Mouse (Mus musculus) lung, embryonic 16.5 days (tissue): Measurements from ENCODE around the gene Dtx1. TPM values are rescaled to one million over a fixed set of nuclear protein-coding genes. Genes with fewer than 3 reads are reported as not detected.
A peak's percentile ranks its signal among the peaks of the same experiment; 100 is the strongest.

Source experiments
- ATAC-seq: fragments of 200-750 bp; cut with Nextera tagmentation; 2 replicates; pipeline ENCODE4 v1.8.0; 2017; ENCODE audit warnings: low read depth, mild to moderate bottlenecking, moderate library complexity
- H3K27ac ChIP-seq: fragments of 300-500 bp; sonication (generic); 2 replicates; pipeline ENCODE4 v1.5.1; 2014; ENCODE audit warnings: mild to moderate bottlenecking, control low read depth, low read length
- H3K27me3 ChIP-seq: fragments of 300-500 bp; sonication (generic); 2 replicates; pipeline ENCODE4 v1.6.1; 2014; ENCODE audit warnings: low read depth, low read length, mixed read lengths; ENCODE audit not compliant: control insufficient read depth, insufficient read depth
- H3K36me3 ChIP-seq: fragments of 300-500 bp; sonication (generic); 2 replicates; pipeline ENCODE4 v1.6.1; 2014; ENCODE audit warnings: low read length; ENCODE audit not compliant: control insufficient read depth, insufficient read depth
- H3K4me1 ChIP-seq: fragments of 300-500 bp; sonication (generic); replicated peaks from 2 replicates; pipeline ENCODE4 v1.6.1; 2014; ENCODE audit warnings: low read length, mixed read lengths; ENCODE audit not compliant: control insufficient read depth, insufficient read depth
- H3K4me2 ChIP-seq: fragments of 300-500 bp; sonication (generic); 2 replicates; pipeline ENCODE4 v1.6.1; 2014; ENCODE audit warnings: low read depth, low read length, control low read depth
- H3K4me3 ChIP-seq: fragments of 300-500 bp; sonication (generic); 2 replicates; pipeline ENCODE4 v1.5.1; 2014; ENCODE audit warnings: mild to moderate bottlenecking, low read length, control low read depth
- H3K9ac ChIP-seq: fragments of 300-500 bp; sonication (generic); 2 replicates; pipeline ENCODE4 v1.6.1; 2014; ENCODE audit warnings: low read length, control low read depth
- H3K9me3 ChIP-seq: fragments of 300-500 bp; sonication (generic); 2 replicates; pipeline ENCODE4 v1.6.1; 2016; ENCODE audit warnings: low read length; ENCODE audit not compliant: control insufficient read depth
- WGBS: fragments of 180-500 bp; shearing (Covaris S2); extraction: QIAGEN DNeasy Blood & Tissue Kit; methylation state at CpG from one replicate; pipeline ENCODE4 v1.1.7; 2014; 5-methylcytosine and 5-hydroxymethylcytosine counted together
- polyA plus RNA-seq: library from polyadenylated mRNA; unstranded; fragments of >200 nt; fragmentation: Nextera tagmentation; extraction: Ambion mirVana; gene quantifications from 2 replicates; pipeline ENCODE4 v1.2.1, GENCODE M21; 2015

The Dtx1 gene
- polyA plus RNA-seq, 1 experiment from 2014 or later, result 2.4 TPM

DNA sequence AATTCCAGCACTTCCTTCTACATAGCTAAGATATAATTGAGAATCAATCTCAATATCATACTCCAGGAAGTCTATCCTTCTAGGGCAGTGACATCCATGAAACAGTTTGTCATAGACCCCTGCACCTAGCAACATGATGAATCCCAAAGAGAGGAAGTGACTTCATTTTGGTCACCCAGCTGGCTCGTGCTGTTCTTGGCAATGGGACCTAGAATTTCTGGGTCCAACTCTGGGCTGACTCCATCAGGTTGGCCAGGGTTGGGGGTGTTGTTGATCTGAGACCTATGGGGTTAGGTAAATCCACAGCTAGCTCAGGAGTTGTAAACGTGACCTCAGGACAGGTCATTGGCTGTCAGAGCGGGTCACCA is 24.3 kb downstream of the Dtx1 start:
- no peak overlapping the region for H3K4me2 ChIP-seq
- no peak for ATAC-seq
- no peak overlapping the region for H3K9ac ChIP-seq
- no peak overlapping the region for H3K4me3 ChIP-seq
- no peak overlapping the region for H3K27ac ChIP-seq
- H3K36me3 ChIP-seq, result no peaks in the 10 kb centered on the region
- WGBS, result 62% methylated on average over 3 of the region's 3 CpGs
- H3K4me1 ChIP-seq, result no peaks in the 10 kb centered on the region
- no peaks in the 10 kb centered on the region for H3K9me3 ChIP-seq
- H3K27me3 ChIP-seq, result peaks cover 21% of the 10 kb centered on the region

DNA sequence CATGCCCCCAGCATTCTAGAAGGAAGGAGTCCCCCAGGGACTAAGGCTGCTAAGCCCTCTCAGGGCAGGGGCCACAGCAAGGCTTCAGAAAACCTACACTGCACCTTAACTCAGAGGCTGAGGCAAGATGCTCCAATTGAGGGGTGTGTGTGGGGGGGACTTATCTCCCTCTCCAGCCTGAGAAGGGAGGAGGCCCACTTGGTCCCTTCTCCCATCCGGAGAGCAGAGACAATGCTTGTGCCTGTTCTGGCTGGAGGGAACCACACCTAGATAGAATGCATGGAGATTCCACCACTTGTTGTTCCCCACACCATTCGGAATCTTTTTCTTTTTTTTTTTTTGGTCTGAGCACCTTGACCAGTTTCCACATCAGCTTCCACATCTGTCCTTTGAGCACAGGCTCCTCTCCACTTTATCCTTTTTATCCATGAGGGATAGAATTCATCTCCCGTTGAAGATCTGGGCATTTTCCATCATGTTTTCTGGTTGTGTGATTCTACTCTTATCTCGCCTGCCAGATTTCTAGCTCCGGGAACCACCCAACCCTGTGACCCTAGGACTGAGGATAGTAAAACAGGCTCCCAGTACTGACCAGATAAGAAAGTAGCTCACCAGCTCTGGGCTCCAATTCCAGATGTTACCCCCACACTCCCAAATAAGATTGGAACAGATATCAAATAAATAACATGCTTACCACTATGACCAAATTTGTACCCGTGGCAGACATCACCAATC is 24.8 kb downstream of the Dtx1 start:
- H3K4me3 ChIP-seq, result no peak overlapping the region
- no peaks in the 10 kb centered on the region for H3K36me3 ChIP-seq
- H3K27me3 ChIP-seq, result peaks cover 27% of the 10 kb centered on the region
- no peak overlapping the region for H3K27ac ChIP-seq
- ATAC-seq, result no peak
- H3K9me3 ChIP-seq, result no peaks in the 10 kb centered on the region
- H3K9ac ChIP-seq, result no peak overlapping the region
- no peak overlapping the region for H3K4me2 ChIP-seq
- no peaks in the 10 kb centered on the region for H3K4me1 ChIP-seq
- WGBS, result 71% methylated on average over 6 of the region's 6 CpGs

DNA sequence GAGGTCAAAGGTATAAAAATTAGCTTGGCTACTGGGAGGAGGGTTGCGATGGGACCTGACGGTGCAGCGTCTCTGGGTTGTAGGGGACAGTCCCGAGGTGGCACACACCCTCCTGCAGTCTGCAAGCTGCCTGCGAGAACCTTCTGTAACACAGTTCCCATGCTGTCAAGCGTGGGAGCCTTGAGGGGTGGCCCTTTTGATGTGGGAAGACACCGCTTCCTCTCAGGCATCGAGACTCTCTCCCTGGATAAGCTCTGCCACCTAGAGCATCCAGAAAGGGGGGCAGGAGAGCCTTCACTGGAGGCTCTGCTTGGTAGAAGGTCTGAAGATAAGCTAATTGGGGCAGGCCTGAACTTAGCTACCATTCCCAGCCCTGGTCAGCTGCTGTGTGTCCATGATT is 26.0 kb downstream of the Dtx1 start:
- 65% methylated on average over 8 of the region's 8 CpGs for WGBS
- H3K27ac ChIP-seq, result no peak overlapping the region

DNA sequence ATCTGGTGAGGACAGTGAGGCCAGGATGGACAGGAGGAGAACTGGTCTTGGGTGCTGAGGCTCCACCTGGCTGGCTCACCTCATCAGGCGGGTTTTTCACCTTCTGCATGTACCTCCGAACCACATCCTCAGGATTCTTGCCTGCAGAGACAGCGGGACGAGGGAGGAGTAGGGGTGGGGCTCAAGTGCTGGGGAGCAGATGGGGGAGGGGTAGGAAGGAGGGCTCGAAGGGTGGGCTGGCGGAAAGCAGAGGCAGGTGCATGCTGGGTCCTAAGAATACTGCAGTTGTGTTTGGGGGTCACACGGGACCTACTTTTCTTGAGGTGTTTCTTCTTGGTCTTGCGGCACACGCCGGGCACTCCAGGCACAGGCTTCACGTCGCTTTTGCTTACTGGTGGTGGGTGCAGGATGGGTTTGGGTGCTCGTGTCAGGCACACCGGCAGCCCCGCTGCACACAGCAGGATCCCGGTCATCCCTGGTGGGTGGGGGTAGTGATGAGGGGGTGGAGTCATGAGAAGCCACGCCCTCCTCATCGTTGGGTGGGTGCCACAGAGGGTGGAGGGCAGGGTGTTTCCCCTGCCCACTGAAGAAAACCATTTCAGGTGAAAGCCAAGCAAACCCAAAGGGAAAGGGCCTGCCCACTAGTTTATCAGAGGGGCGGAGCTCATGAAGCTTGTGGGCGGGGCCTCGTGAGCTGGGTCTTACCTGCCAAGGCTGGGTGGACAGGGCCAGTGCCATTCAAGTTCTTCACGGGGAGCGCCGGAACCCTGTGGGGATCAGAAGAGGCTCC is 28.6 kb downstream of the Dtx1 start:
- Histone ChIP-seq H3K4me1 (peaks cover 3% of the 10 kb centered on the region; the same call in 1 of the 2 replicates), H3K4me2 (0 out of 2 replicates have a peak overlapping the region, but pooled peaks have one; percentile 2), H3K9ac (no peak overlapping the region), H3K9me3 (no peaks in the 10 kb centered on the region), H3K36me3 (no peaks in the 10 kb centered on the region), H3K27me3 (peaks cover 27% of the 10 kb centered on the region), H3K27ac (no peak overlapping the region), H3K4me3 (no peak overlapping the region)
- 11% methylated on average over 24 of the region's 24 CpGs for WGBS
- ATAC-seq, result no peak

More for the DNA sequence above, 26.0 kb downstream of the Dtx1 start:
- Histone ChIP-seq H3K27me3 (peaks cover 29% of the 10 kb centered on the region), H3K9ac (no peak overlapping the region), H3K36me3 (no peaks in the 10 kb centered on the region), H3K4me3 (no peak overlapping the region), H3K4me1 (no peaks in the 10 kb centered on the region), H3K4me2 (no peak overlapping the region), H3K9me3 (no peaks in the 10 kb centered on the region)
- no peak for ATAC-seq

DNA sequence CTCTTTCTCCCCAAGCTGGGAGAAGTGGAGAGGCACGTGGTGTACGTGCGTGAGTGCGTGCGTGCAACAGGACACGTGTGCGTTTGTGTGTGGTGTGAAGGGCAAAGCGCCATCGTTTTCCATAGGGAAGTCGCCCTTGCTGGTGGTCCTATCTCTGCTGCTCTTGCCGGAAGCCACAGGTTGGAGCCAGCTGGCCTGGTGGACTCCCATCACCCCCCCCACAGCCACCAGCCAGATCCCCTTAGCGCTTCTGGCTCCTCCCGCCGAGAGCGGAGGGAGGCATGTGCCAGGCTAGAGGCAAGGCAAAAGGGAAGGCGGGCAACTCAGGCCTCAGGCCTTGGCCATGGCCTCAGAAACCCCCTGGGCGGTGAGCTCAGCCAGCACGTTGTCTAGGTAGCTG is 30.8 kb downstream of the Dtx1 start:
- H3K36me3 ChIP-seq, result no peaks in the 10 kb centered on the region
- H3K4me2 ChIP-seq, result no peak overlapping the region
- no peaks in the 10 kb centered on the region for H3K9me3 ChIP-seq
- 86% methylated on average over 18 of the region's 18 CpGs for WGBS
- no peak overlapping the region; the same call in 1 of the 2 replicates for H3K9ac ChIP-seq
- peaks cover 27% of the 10 kb centered on the region for H3K27me3 ChIP-seq
- no peak overlapping the region for H3K4me3 ChIP-seq
- ATAC-seq, result no peak
- no peak overlapping the region for H3K27ac ChIP-seq
- H3K4me1 ChIP-seq, result peaks cover 3% of the 10 kb centered on the region; the same call in 1 of the 2 replicates

DNA sequence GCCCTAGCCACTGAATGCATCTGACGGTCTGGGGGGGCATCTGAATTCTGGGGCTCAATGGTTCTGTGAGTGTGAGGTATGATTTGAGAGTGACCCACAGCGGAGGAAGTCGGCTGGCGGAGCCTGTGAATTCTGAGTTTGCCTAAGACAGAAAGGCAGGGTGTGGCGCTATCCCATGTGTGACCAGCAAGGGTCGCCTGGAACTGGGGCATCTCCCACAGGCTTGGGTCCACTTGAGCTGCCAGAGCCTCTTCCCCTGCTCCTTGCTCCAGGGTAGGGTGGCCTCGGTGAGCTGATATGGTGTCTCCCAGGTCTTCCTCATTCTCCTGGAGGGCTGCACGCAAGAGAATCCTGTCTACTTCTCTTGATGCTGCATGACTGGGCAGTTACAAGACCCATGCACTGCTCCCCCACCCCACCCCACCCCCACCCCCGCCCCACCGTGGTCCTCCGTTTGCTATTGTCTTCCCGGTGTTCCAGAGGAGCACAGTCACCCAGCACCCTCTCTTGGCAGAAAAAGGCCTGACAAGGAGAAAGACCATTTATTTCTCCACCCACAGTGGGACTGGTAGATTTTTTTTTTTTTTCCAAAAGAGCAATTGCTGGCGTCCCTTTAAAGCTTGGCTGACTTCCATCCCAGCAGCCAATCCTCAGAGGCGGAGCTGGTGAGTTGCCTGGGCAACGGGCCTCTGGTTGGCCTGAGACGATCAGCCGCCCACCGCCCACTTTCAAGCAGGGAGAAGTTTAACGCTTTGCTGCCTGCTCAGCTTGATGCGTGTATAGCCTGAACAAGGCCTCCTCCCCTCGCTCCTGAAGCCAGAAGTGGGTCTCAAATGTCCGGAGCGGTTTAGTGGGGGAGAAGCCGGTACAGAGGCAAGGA is 31.8 kb downstream of the Dtx1 start:
- H3K27me3 ChIP-seq, result peaks cover 27% of the 10 kb centered on the region
- no peaks in the 10 kb centered on the region for H3K9me3 ChIP-seq
- no peak overlapping the region for H3K27ac ChIP-seq
- no peaks in the 10 kb centered on the region for H3K36me3 ChIP-seq
- peak; percentile 89 for ATAC-seq
- H3K9ac ChIP-seq, result peak overlapping the region; percentile 54
- WGBS, result under 1% methylated on average over 23 of the region's 24 CpGs
- peak overlapping the region; percentile 71 for H3K4me2 ChIP-seq
- peak overlapping the region; percentile 41 for H3K4me3 ChIP-seq
- H3K4me1 ChIP-seq, result peaks cover 3% of the 10 kb centered on the region; the same call in 1 of the 2 replicates

DNA sequence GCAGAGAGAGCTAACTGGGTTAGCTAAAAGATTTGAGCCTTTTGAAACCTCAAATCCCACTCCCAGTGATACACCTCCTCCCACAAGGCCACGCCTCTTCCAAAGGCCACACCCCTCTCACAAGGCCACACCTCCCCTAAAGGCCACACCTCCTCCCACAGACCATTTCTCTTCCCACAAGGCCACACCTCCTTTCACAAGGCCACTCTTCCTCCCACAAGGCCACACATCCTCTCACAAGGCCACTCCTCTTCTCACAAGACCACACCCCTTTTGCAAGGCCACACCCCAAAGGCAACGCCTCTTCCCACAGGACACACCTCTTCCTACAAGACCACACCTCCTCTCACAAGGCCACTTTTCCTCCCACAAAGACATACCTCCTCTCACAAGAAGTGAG is 34.2 kb downstream of the Dtx1 start:
- ATAC-seq, result no peak
- Histone ChIP-seq H3K27ac (no peak overlapping the region), H3K27me3 (peaks cover 8% of the 10 kb centered on the region), H3K4me3 (no peak overlapping the region), H3K36me3 (no peaks in the 10 kb centered on the region), H3K4me2 (no peak overlapping the region), H3K9ac (no peak overlapping the region), H3K9me3 (no peaks in the 10 kb centered on the region), H3K4me1 (peaks cover 3% of the 10 kb centered on the region; the same call in 1 of the 2 replicates)
- 15% methylated on average over 2 of the region's 2 CpGs for WGBS

DNA sequence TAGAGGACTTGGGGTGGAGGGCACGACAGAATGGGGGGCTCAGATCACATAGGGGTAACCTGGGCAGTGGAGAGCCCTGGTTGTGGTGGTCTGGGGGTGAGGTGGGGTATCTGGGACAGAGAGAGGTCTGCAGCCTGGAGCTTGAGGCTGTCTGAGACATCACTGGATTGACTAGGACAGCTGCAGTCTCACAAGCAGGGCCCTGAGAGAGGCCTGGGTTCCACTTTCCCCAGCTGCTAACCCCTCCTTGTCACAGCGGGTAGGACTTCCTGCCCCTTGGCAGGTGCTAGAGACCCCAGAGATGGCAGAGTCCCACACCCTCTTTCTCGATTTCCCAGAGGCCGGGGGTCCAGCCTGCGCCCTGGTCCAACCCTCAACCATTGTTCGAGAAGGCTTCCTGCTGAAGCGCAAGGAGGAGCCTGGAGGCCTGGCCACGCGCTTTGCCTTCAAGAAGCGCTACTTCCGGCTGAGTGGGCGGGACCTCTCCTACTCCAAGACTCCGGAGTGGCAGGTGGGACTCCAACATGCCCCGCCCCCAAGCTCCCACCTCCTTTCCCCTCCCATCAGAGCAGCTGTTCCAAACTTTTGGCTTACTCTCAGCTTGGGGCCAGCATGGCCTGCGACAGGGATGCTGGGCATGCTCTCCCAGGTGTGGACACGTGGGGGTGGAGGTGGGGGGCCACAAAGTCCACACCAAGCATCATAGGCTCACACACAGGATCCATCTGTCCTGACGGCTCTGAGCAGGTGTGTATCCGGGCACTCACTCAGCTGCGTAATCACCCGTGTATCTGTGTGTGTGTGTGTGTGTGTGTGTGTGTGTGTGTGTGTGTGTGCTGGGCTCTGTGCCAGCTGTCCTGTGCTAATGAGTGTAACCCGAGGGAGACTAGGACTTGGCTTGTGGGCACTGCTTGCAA is 37.2 kb downstream of the Dtx1 start:
- no peaks in the 10 kb centered on the region; the same call in 1 of the 2 replicates for H3K27me3 ChIP-seq
- no peaks in the 10 kb centered on the region for H3K9me3 ChIP-seq
- WGBS, result 23% methylated on average over 21 of the region's 21 CpGs
- H3K4me1 ChIP-seq, result peaks cover 2% of the 10 kb centered on the region; the same call in 1 of the 2 replicates
- H3K27ac ChIP-seq, result no peak overlapping the region
- H3K36me3 ChIP-seq, result no peaks in the 10 kb centered on the region
- no peak overlapping the region for H3K9ac ChIP-seq
- no peak overlapping the region for H3K4me2 ChIP-seq
- ATAC-seq, result peak; percentile 30
- no peak overlapping the region for H3K4me3 ChIP-seq
